Mouse (Mus musculus) regulatory T cell (primary cell): ENCODE data around the gene Gm10061.
"Not testable (repeated sequence)": the region's sequence is repeated elsewhere in the genome, so short reads cannot be mapped to it uniquely, and the experiment has no call there.

Source experiments
- in situ Hi-C: fragments of 300-600 bp; cut with MboI, MseI; formaldehyde crosslinking; loops from one replicate; pipeline ENCODE4 v1.15.1; 2025; ENCODE audit warnings: high pct_unique_total_duplicates

Gene Gm10061

GRCm38 (mm10) chr16:89150786-89151185, at the start of gene Gm10061:
TSS of gene Gm10061 (plus strand) at chr16:89151086.
- in situ Hi-C loops, result no loop called here

- in situ Hi-C loops, result no loop called here
These were observed 10.3 kb upstream of the Gm10061 start, which contains the start of gene Gm6358 for GRCm38 (mm10) chr16:89140551-89140950. TSS of gene Gm6358 (plus strand) at chr16:89140851.

GRCm38 (mm10) chr16:89157652-89158051, 6.8 kb downstream of the Gm10061 start, which contains the start of gene Gm9789:
TSS of gene Gm9789 (plus strand) at chr16:89157952.
- in situ Hi-C loops, result no loop called here

GRCm38 (mm10) chr16:89169190-89169589, 18.3 kb downstream of the Gm10061 start, which contains the start of gene Gm7735:
TSS of gene Gm7735 (plus strand) at chr16:89169490.
- in situ Hi-C loops, result not testable (repeated sequence)

GRCm38 (mm10) chr16:89174435-89174834, 23.5 kb downstream of the Gm10061 start, which contains the start of gene 1110057P08Rik:
TSS of gene 1110057P08Rik (plus strand) at chr16:89174735.
- in situ Hi-C loops, result no loop called here

- in situ Hi-C loops, result no loop called here
These were observed 37.7 kb downstream of the Gm10061 start for GRCm38 (mm10) chr16:89188621-89189020.
